ENCODE assay signal across 11 mouse cellular contexts in genomic region chr2:20167566-20167965, GRCm38 (mm10).
DNase-seq lines count a peak whose midpoint lies in the region.
"Had no signal": no experiment of that assay in that cellular context is flagged by ENCODE, and none has a peak within 500 bp of the region (broad histone marks: within the 10 kb centered on the region; RNA-seq: fewer than 3 reads in every experiment).

No protein-coding gene starts in this region.

- peak; percentile 11 for DNase-seq in cerebellum, adult 18-20 months
- no peak for DNase-seq in cerebellum, adult 8-10 months
- DNase-seq in layer of hippocampus, postnatal 14 days (ENCODE audit: low spot score in 2 of 2): peak; percentile 22 to 29
- no peak for DNase-seq in layer of hippocampus, adult 9-11 months
- peak; percentile 58 to 62 for DNase-seq in heart, postnatal 36 days
- no peak for DNase-seq in frontal cortex, postnatal 14 days (ENCODE audit: low spot score in 2 of 2)
- no peak for DNase-seq in right cerebral cortex, adult 2 months (ENCODE audit: low spot score in 2 of 2)
- DNase-seq: B cell, adult 2 months; gastrocnemius, postnatal 14 days had no signal

- H3K4me3 ChIP-seq in brown adipose tissue, adult 24 weeks (ENCODE audit: insufficient read depth, low read depth, low read length): no peak overlapping the region
- H3K4me3 ChIP-seq: midbrain, embryonic 15.5 days had no signal

- H3K4me1 ChIP-seq in brown adipose tissue, adult 24 weeks (ENCODE audit: control insufficient read depth, insufficient read depth, insufficient read length, low read length): peaks cover 18% of the 10 kb centered on the region; the same call in 1 of the 2 replicates
- H3K4me1 ChIP-seq: midbrain, embryonic 15.5 days had no signal

- H3K27ac ChIP-seq in brown adipose tissue, adult 24 weeks (replicated peaks; ENCODE audit: low read depth, low read length): peak overlapping the region; percentile 90
- H3K27ac ChIP-seq: midbrain, embryonic 15.5 days had no signal

- intact Hi-C loops in heart, postnatal 36 days (cut with DNase I): no loop called here

Comparison
In these comparisons a context has a peak if more than half of its experiments do, and no peak if none do; other contexts are left out.
1. DNase-seq: peak in cerebellum, adult 18-20 months (2 of 2), layer of hippocampus, postnatal 14 days (2 of 2) and heart, postnatal 36 days (2 of 2); none in cerebellum, adult 8-10 months (single experiment), layer of hippocampus, adult 9-11 months (single experiment), frontal cortex, postnatal 14 days (0 of 2) and right cerebral cortex, adult 2 months (0 of 2).